Mouse (Mus musculus) liver, embryonic 14.5 days (tissue): ENCODE measurements at regions not wholly inside any gene's neighbourhood (a gene's known extent, or its start where the extent isn't known, plus 50 kb on each side); places are given as distances from the start of the nearest gene placed in this dataset.

Experiments used
- CTCF ChIP-seq: IDR thresholded peaks from 2 replicates; pipeline ENCODE4 v1.5.1; 2016; ENCODE audit warnings: antibody characterized with exemption, low read depth, control low read depth
- EP300 ChIP-seq: IDR thresholded peaks from 2 replicates; pipeline ENCODE4 v1.6.1; 2016; ENCODE audit warnings: antibody characterized with exemption, low read depth

GRCm38 (mm10) chr14:25022523-25023269 lies 436.3 kb upstream of the Zmiz1 start:
- no peak for TF ChIP-seq CTCF
- no peak for TF ChIP-seq EP300
